Mouse (Mus musculus): ENCODE measurements at regions not wholly inside any gene's neighbourhood (a gene's known extent, or its start where the extent isn't known, plus 50 kb on each side); places are given as distances from the start of the nearest gene placed in this dataset.

- peak overlapping the region; percentile 17; the same call in 1 of the 2 replicates for H3K4me3 ChIP-seq (ENCODE audit: low read length)
- H3K9ac ChIP-seq (ENCODE audit: low read depth, low read length): no peak overlapping the region
- no peak overlapping the region for H3K27ac ChIP-seq (ENCODE audit: low read depth, low read length)
Measured at GRCm38 (mm10) chr4:12655457-12656228, 483.8 kb upstream of the Fam92a start.

GRCm38 (mm10) chr4:12654568-12655456 is 483.0 kb upstream of the Fam92a start:
- Histone ChIP-seq H3K4me2 (replicated peaks; ENCODE audit: low read depth, low read length) (peak overlapping the region; percentile 41), H3K27ac (ENCODE audit: low read depth, low read length) (no peak overlapping the region), H3K9me3 (ENCODE audit: control insufficient read depth, low read length) (no peaks in the 10 kb centered on the region), H3K9ac (ENCODE audit: low read depth, low read length) (no peak overlapping the region), H3K4me3 (ENCODE audit: low read length) (peak overlapping the region; percentile 17; the same call in 1 of the 2 replicates), H3K4me1 (ENCODE audit: control insufficient read depth, insufficient read depth, low read length) (no peaks in the 10 kb centered on the region), H3K36me3 (ENCODE audit: control insufficient read depth, insufficient read depth, low read length) (no peaks in the 10 kb centered on the region), H3K27me3 (ENCODE audit: control insufficient read depth, insufficient read depth, low read length) (no peaks in the 10 kb centered on the region)
- peak; percentile 28; the same call in 1 of the 2 replicates for ATAC-seq (ENCODE audit: low FRiP score, low TSS enrichment)
- 41% methylated on average over 12 of the region's 12 CpGs for WGBS

More at GRCm38 (mm10) chr4:12655457-12656228, 483.8 kb upstream of the Fam92a start:
- 30% methylated on average over 13 of the region's 13 CpGs for WGBS
- no peaks in the 10 kb centered on the region for H3K36me3 ChIP-seq (ENCODE audit: control insufficient read depth, insufficient read depth, low read length)
- peak overlapping the region; percentile 41 for H3K4me2 ChIP-seq (replicated peaks; ENCODE audit: low read depth, low read length)
- H3K9me3 ChIP-seq (ENCODE audit: control insufficient read depth, low read length): no peaks in the 10 kb centered on the region
- H3K27me3 ChIP-seq (ENCODE audit: control insufficient read depth, insufficient read depth, low read length): no peaks in the 10 kb centered on the region
- peak; percentile 46 for ATAC-seq (ENCODE audit: low FRiP score, low TSS enrichment)
- no peaks in the 10 kb centered on the region for H3K4me1 ChIP-seq (ENCODE audit: control insufficient read depth, insufficient read depth, low read length)

GRCm38 (mm10) chr4:12647732-12648131 is 475.9 kb upstream of the Fam92a start:
- Histone ChIP-seq H3K27me3 (ENCODE audit: control insufficient read depth, insufficient read depth, low read length) (no peaks in the 10 kb centered on the region), H3K36me3 (ENCODE audit: control insufficient read depth, insufficient read depth, low read length) (no peaks in the 10 kb centered on the region), H3K9ac (ENCODE audit: low read depth, low read length) (no peak overlapping the region), H3K4me3 (ENCODE audit: low read length) (no peak overlapping the region), H3K27ac (ENCODE audit: low read depth, low read length) (no peak overlapping the region), H3K4me1 (ENCODE audit: control insufficient read depth, insufficient read depth, low read length) (0 out of 2 replicates have a peak, but pooled peaks cover under 1% of the 10 kb centered on the region), H3K9me3 (ENCODE audit: control insufficient read depth, low read length) (no peaks in the 10 kb centered on the region), H3K4me2 (replicated peaks; ENCODE audit: low read depth, low read length) (no peak overlapping the region)
- ATAC-seq (ENCODE audit: low FRiP score, low TSS enrichment): no peak
- 25% methylated on average over 3 of the region's 3 CpGs for WGBS

- no peaks in the 10 kb centered on the region for H3K27me3 ChIP-seq (ENCODE audit: control insufficient read depth, insufficient read depth, low read length)
- H3K27ac ChIP-seq (ENCODE audit: low read depth, low read length): no peak overlapping the region
- H3K4me2 ChIP-seq (replicated peaks; ENCODE audit: low read depth, low read length): no peak overlapping the region
- H3K4me3 ChIP-seq (ENCODE audit: low read length): no peak overlapping the region
- H3K9me3 ChIP-seq (ENCODE audit: control insufficient read depth, low read length): no peaks in the 10 kb centered on the region
- ATAC-seq (ENCODE audit: low FRiP score, low TSS enrichment): peak; percentile 77
- 0 out of 2 replicates have a peak, but pooled peaks cover 5% of the 10 kb centered on the region for H3K4me1 ChIP-seq (ENCODE audit: control insufficient read depth, insufficient read depth, low read length)
- no peaks in the 10 kb centered on the region for H3K36me3 ChIP-seq (ENCODE audit: control insufficient read depth, insufficient read depth, low read length)
- 6% methylated on average over 4 of the region's 4 CpGs for WGBS
- no peak overlapping the region for H3K9ac ChIP-seq (ENCODE audit: low read depth, low read length)
Measured at GRCm38 (mm10) chr4:12642525-12642928, 470.7 kb upstream of the Fam92a start.

GRCm38 (mm10) chr4:12629375-12629821 is 457.6 kb upstream of the Fam92a start:
- no peaks in the 10 kb centered on the region for H3K27me3 ChIP-seq (ENCODE audit: control insufficient read depth, insufficient read depth, low read length)
- H3K4me2 ChIP-seq (replicated peaks; ENCODE audit: low read depth, low read length): no peak overlapping the region
- H3K36me3 ChIP-seq (ENCODE audit: control insufficient read depth, insufficient read depth, low read length): no peaks in the 10 kb centered on the region
- H3K27ac ChIP-seq (ENCODE audit: low read depth, low read length): no peak overlapping the region
- H3K9ac ChIP-seq (ENCODE audit: low read depth, low read length): no peak overlapping the region
- no peak for ATAC-seq (ENCODE audit: low FRiP score, low TSS enrichment)
- H3K4me1 ChIP-seq (ENCODE audit: control insufficient read depth, insufficient read depth, low read length): no peaks in the 10 kb centered on the region
- 58% methylated on average over 2 of the region's 2 CpGs for WGBS
- H3K9me3 ChIP-seq (ENCODE audit: control insufficient read depth, low read length): no peaks in the 10 kb centered on the region
- no peak overlapping the region for H3K4me3 ChIP-seq (ENCODE audit: low read length)

- Histone ChIP-seq H3K4me2 (replicated peaks; ENCODE audit: low read depth, low read length) (no peak overlapping the region), H3K9me3 (ENCODE audit: control insufficient read depth, low read length) (no peaks in the 10 kb centered on the region), H3K4me1 (ENCODE audit: control insufficient read depth, insufficient read depth, low read length) (no peaks in the 10 kb centered on the region), H3K27me3 (ENCODE audit: control insufficient read depth, insufficient read depth, low read length) (no peaks in the 10 kb centered on the region), H3K27ac (ENCODE audit: low read depth, low read length) (no peak overlapping the region), H3K36me3 (ENCODE audit: control insufficient read depth, insufficient read depth, low read length) (no peaks in the 10 kb centered on the region), H3K4me3 (ENCODE audit: low read length) (no peak overlapping the region), H3K9ac (ENCODE audit: low read depth, low read length) (no peak overlapping the region)
- whole genome bisulfite sequencing: 20% methylated on average over 5 of the region's 5 CpGs
- no peak for ATAC-seq (ENCODE audit: low FRiP score, low TSS enrichment)
Measured at GRCm38 (mm10) chr4:12628702-12629374, 457.0 kb upstream of the Fam92a start.

- ATAC-seq (ENCODE audit: low FRiP score, low TSS enrichment): no peak
- WGBS: 94% methylated on average over 5 of the region's 5 CpGs
- H3K27ac ChIP-seq (ENCODE audit: low read depth, low read length): no peak overlapping the region
- H3K9me3 ChIP-seq (ENCODE audit: control insufficient read depth, low read length): no peaks in the 10 kb centered on the region
- H3K36me3 ChIP-seq (ENCODE audit: control insufficient read depth, insufficient read depth, low read length): no peaks in the 10 kb centered on the region
- no peak overlapping the region for H3K9ac ChIP-seq (ENCODE audit: low read depth, low read length)
- no peaks in the 10 kb centered on the region for H3K4me1 ChIP-seq (ENCODE audit: control insufficient read depth, insufficient read depth, low read length)
- no peaks in the 10 kb centered on the region for H3K27me3 ChIP-seq (ENCODE audit: control insufficient read depth, insufficient read depth, low read length)
- no peak overlapping the region for H3K4me2 ChIP-seq (replicated peaks; ENCODE audit: low read depth, low read length)
- no peak overlapping the region for H3K4me3 ChIP-seq (ENCODE audit: low read length)
Measured at GRCm38 (mm10) chr4:12627158-12627871, 455.5 kb upstream of the Fam92a start.

GRCm38 (mm10) chr4:12620756-12621270 is 449.0 kb upstream of the Fam92a start:
- Histone ChIP-seq H3K4me1 (ENCODE audit: control insufficient read depth, insufficient read depth, low read length) (no peaks in the 10 kb centered on the region), H3K27me3 (ENCODE audit: control insufficient read depth, insufficient read depth, low read length) (no peaks in the 10 kb centered on the region), H3K4me2 (replicated peaks; ENCODE audit: low read depth, low read length) (no peak overlapping the region), H3K4me3 (ENCODE audit: low read length) (no peak overlapping the region), H3K9me3 (ENCODE audit: control insufficient read depth, low read length) (no peaks in the 10 kb centered on the region), H3K36me3 (ENCODE audit: control insufficient read depth, insufficient read depth, low read length) (no peaks in the 10 kb centered on the region), H3K9ac (ENCODE audit: low read depth, low read length) (no peak overlapping the region), H3K27ac (ENCODE audit: low read depth, low read length) (no peak overlapping the region)
- 81% methylated on average over 4 of the region's 4 CpGs for WGBS
- no peak for ATAC-seq (ENCODE audit: low FRiP score, low TSS enrichment)
